Mouse (Mus musculus): ENCODE measurements around the gene Supt3.

Gene Supt3

DNA sequence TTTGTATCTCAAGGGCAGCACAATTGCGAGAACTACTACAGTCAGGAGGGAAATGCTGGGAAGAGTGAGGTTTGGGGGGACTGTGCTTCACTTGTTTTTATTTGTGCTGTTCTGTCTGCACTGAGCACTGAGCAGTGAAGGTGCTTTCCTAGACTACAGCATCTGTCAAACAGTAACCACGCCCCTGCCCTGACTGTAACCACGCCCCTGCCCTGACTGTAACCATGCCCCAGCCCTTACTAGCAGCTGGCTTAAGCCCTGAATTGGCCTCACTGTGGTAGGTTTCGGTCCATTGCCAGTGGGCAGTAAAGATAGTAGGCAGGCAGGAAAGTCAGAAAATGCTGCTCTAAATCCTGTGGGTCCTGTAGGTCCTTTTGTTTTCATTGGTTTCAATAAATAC lies 196.5 kb downstream of the Supt3 start:
- DNase-seq: peak; percentile 48

DNA sequence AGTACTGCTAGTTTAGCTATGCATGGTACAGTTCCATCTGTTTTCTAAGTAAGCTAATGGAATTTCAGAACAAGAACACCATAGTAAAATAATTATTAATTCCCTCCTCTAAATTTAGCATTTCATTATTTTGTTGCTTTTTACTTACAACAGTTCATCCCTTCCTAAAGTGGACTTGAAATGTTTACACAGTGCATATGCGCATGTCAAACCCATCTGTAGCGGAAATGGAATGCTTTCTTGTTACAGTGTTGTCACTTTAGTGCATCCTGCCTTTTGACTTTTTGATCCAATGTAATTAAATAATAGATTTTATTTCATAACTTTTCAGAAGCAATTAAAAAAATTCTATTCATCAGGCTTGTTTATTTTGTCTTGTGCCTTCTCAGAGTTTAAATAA lies 200.7 kb downstream of the Supt3 start:
- DNase-seq: no peak

DNA sequence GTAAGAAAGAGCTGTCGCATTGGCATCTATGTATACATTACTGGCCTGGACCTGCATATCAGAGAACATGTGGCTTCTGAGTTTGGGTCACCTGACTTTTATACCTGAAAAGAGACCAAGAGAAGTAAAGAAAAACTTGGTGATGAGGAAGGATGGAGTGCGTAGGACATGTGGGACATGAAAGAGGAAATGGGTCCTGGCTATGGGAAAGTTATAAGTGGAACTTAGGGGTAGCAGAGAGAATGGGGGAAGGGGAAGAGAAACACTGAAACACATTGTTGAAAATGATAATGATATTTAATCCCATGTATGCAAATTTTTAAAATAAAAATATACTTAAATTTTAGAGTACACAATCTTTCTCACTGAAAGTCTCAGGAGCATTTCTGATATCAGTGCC lies 211.0 kb downstream of the Supt3 start:
- no peak for DNase-seq

DNA sequence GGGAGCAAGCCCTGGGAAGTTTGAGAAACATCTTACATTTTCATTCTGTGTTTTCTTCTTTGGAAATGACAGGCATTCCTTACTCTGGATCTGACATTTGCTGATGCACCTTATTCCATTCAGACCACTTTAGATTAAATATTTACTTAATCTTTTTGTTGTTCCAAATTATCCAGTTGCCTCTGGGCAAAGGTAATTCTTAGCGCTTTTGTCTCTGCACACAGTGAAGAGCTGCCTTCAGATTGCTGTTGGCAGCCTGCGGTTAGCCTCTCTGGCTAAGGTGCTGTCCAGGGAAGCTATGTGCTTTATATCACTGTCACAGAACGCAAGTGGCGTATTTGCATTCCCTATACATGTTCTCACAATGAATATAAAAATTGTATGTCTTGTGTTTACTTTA lies 226.4 kb downstream of the Supt3 start:
- DNase-seq: peak; percentile 13

DNA sequence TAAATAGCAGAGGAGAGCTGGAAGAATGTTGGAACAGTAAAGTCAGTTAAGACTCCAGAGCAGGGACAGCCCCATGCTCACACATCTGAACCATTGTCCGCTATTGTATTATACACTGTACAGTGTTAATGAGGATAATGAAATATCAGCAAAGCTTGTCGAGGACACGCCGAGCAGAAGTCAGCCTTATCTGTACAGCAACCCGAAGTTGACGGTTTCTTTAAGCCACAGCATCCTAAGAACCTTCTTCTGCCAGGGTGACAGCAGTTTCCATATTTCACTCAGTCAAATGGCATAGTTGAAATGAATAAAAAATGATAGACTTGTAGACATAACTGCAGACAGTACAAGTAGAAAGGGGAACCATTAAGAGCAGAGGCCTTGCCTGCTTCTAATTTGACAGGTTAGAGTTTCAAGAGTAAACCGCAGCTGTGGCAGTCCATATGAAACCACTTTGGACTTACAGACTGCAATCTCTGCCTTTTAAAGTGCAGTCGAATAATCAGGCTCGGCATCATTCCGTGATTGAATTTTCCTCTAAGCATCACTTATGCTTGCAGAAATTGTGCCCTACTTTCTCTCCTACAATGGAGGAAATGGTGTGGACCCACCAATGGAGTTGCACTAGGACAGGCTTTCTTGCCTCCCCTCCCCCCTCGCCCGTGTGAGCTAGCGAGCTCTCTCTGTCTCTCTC lies 227.7 kb downstream of the Supt3 start:
- no peak for DNase-seq

DNA sequence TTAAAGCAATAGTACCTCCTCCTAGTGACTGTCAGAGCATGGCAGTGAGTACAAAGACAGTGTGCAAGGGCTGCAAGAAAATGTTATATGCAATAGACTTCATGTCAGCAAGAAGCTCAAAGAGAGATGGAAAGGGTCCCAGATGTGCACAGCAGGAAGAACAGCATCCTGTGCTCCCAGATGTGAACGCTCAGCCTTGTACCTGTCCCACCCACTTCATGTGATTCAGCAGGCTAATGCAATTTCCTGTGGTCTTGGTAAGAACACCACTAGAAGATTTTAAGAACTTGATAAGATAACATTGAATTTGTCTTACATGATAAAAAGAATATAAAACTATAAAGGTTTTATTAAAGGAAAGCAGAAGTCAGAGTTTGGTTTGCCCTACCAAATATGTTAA lies 230.5 kb downstream of the Supt3 start:
- DNase-seq: no peak

DNA sequence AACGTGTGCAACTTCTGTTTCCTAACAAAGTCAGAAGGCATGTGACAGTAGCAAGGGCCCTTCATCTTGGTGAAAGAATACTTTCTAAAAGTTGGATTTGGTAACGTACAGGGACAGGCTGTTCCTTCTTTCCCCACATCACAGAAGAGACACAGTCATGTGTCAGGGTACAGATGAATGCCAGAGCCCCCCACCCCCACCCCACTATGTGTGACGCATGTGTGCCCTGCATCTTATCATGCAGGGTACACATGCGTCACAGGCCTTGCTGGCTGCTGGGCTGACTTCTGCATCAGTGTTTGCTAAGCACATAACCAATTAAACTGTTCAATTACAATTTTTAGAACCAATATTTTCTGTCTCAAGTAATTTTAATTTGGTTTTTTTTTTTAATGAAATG lies 231.7 kb downstream of the Supt3 start:
- no peak for DNase-seq

DNA sequence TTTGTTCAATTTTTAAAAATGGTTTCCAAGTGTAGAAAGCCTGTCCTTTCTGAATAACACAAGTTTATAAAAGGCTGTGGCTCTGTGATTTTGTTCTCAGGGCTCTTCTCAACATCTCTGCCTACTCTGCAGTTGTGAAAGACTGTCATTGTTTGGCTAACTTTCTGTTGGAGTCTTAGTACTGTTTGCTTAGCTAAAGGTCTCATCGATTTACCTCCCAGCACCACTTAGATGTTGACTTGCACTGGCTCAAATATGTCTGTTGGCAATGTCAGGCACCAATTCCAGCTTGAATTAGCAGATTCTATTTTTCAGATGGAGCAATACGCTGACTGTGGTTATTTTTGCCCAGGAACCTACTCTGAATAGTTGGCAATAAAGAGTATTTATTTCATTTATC lies 233.5 kb downstream of the Supt3 start:
- DNase-seq: no peak

DNA sequence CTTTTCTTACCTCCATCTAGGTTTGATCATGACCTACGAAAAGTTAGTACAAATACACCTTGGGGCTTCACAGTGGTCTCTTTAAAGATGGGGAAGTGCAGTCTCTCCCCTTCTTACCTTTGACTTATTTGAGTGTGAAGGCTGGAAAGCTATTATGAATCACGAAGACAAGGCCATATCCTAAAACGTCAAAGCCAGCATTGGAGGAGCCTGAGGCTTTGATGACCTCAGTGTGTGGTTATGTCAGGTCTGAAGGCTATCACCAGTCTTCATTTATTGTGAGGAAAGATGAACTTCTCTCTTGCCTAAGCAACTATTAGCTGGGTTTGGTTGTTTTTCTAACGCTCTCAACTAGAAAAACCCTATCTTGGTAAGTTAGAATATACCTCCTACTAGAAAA lies 239.8 kb downstream of the Supt3 start:
- DNase-seq: no peak

DNA sequence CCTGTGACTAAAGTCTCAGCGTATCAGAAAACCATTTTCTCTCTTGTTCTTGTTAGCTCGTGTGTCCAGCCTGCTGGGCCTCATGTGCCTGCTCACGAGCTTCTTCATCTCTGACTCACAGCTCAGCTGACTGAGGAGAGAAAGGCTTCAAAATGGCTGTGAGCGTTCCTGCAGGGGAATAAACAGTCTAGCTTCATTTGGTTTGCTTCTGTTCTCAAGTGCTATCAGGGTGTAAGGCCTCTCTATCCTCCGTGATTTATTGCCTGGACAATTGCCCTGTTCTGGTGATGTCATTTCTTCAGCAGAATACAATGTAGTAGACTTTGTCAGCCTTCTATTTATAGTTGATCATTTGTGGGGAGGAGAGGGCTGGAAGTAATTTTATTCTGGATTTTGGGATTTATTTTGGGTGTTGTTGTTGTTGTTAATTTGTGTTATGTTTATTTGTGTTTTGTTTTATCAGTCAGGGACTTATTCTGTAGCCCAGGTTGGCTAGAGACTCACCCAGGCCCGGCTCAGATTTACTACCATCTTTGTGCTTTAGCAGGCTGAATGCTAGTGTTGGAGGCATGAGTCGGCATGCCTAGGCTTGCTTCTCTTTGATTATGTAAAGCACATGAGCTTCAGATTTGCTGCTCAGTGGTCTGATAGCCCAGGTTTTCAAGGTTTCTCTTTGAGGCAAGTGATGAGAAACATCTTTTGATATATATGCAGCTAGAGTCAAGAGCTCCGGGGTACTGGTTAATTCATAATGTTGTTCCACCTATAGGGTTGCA lies 243.4 kb downstream of the Supt3 start:
- DNase-seq: peak; percentile 31

DNA sequence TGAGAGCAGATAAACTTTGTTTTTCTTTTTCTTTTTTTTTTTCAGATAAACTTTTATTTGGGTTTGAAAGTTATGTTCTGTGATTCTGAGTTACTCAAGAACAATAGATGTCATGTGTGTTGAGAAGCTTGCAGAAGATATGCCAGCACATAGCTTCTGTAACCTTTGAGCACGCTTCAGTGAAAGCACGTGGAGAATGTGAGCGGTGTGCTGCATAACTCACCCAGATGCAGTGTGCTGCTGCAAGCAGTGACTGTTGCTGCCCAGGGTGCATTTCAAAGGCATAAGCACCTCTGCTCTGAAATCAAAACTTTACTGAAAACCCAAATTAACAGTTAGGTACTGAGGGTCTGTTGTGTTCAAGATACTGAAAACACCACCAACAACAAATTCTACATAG lies 251.5 kb downstream of the Supt3 start:
- DNase-seq: peak; percentile 55

DNA sequence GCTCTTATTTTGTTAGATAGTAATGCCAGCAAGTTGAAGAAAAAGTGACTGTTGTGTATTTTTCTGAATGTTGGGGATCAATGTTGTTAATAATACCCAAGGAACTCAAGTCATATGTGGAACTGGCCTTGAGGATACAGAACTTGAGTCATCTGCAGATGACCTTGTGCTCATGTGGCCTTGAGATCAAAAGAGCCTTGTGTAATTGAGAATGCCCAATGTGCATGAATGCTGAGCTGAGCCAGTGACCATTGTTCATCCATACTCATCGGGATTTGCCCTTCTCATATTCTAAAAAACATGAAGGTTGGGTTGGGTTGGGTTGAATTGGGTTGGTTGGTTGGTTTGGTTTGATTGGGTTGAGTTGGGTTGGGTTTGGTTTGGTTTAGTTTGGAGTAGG lies 252.2 kb downstream of the Supt3 start:
- DNase-seq: no peak

DNA sequence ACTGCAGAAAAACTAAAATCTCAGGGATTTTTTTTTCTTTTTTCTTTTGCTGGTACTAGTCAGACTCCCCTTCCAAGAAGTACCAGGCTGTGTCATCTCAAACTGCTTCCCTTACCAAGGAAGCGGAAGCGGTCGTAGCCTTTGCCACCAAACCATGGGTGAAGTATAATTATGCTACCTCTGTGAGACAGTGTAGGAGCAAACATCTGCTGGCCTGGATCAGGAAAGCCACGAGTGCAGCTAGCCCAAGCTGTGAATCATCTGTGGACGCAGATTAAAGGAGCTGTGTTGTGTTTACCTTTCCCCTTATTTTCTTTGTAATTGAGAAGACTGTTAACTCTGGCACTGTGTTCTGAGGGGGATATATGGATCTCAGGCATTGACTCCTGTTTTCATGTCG lies 255.3 kb downstream of the Supt3 start:
- DNase-seq: no peak

DNA sequence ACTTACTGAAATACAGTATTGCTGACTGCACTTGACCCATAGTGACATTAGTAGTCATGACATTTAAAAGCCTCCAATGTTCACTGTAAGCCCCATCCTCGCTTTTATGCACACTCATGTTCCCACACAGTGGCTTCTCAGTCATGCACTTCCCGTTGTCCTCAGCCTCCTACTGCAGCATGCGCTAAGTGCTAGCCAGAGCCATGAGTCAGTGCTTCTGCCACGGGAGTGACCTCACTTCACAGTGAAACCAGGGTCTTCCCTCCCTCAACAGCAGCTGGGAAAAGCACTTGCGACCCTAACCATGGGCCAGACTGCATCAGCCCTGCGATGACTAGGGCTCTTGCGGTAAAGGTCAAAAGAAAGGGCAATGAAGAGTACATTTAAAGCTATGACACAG lies 256.7 kb downstream of the Supt3 start:
- no peak for DNase-seq

DNA sequence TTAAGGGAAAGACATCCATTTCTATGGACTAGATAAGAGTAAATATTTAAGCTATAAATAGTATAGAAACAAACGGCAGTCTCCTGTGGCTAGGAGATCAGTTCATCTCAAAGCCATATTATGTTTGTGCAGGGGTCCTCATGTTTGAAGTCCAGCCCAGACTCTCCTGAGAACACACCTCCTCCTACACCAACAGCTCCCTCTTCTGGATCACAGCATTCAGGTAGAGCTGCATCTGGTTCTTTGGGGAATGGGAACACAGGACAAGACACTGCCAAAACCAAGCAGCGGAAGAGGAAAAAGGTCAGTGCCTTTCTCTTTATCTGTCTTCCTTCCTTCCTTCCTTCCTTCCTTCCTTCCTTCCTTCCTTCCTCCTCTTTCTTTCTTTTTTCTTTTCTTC lies 264.1 kb downstream of the Supt3 start:
- no peak for DNase-seq

DNA sequence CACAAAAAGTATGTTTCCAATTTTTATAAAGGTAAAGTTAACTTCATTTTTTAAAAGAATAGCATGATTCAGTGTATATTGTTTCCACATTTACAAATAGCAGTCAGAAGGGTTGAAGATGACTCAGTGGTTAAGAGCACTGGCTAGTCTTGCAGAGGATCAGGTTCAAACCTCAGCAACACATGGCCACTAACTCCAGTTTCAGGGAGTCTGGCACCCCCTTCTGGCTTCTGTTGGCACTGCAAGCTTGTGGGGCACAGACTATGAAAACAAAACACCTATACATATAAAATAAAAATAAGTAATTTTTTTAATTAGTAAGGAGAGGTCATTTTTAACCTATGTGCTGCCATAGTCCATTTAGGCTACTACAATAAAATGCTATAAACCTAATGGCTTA lies 268.9 kb downstream of the Supt3 start:
- DNase-seq: no peak

DNA sequence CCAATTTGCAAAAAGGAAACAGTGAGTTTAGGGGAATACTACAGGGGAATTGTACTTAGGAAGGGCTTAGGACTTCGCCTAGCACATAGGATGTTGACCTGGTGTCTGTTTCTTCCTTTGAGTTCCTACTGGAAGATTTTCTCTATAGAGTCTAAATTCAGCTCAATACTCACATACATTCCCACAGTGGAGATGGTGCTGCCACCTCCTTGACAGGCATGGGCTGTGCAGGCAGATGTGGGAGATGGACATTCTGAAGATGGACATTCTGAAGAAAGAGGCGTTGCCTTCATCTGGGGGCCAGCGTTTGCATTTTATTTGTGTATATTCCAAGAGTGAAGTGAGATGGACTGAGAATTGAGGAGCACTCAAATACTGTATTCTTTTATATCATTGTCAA lies 269.6 kb downstream of the Supt3 start:
- no peak for DNase-seq

DNA sequence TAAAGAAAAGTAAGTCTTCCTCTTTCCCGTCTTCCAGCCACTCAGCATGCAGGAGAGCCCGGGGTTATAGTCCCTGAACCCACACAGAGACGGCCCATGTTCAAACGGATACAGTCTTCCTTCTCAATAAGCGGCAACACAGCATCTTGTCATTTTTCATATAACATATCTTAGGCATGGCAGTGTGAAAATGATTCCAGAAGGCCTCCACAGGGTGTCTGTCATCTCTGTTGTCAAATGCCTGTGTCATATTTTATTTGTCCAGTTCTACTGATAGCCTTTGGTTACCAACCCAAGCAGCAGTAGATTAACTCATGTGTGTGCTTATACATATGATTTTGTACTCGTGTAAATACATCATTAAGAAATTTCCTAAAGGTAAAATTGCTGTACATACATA lies 270.3 kb downstream of the Supt3 start:
- DNase-seq: no peak

DNA sequence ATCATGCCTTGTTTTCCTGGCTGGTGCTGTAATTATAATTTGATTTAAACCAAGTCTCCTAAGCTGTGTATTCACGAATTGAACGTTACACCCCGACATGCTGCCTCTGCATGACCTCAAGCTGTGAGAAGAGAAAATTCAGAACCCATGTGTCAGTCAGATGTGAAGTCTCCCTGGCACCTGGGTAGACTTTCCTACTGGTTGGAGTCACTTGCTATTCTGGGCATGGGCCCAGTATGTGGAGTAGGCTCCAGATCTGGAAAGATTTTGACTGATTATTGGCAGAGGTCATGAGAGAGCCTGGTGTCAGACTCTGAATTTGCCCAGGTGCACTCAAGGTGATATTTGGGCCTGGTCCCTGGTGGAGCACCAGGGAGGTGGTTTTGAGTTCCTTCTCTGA lies 275.0 kb downstream of the Supt3 start:
- DNase-seq: no peak

DNA sequence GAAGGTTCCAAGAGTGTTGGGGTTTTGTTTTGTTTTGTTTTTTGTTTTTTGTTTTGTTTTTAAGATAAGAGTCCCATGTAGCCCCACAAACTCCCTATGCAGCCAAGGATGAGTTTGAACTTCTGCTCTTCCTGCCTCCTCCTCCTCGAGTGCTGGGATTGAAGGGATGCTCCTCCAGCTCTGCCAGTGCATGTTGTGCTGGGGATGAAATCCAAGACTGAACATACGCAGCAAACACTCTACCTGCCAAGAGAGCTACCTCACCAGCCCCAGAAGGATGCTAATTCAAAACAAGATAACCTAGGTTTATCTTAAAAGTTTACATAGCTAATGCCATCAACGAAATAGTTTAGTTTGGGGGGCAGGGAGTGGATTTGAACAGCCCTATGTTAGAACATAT lies 276.4 kb downstream of the Supt3 start:
- no peak for DNase-seq

DNA sequence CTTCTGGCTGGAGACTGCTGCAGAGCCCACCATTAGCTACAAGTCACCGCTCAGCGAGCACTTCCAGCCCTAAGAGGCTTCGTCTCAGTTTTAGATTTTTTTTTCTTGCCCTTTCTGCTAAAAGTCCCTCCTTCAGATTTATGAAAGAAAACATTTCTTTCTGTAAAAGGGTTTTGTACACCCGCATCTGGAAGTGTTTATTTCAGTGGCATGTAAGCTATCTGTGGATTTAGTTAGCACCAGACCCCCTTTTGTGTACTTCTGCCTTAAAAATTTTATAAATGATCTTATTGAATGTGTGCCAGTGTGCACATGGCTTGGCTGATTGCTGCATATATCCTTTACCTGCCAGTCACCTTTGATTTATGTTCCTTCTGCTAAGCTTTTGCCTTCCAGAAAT lies 277.6 kb downstream of the Supt3 start:
- DNase-seq: no peak

DNA sequence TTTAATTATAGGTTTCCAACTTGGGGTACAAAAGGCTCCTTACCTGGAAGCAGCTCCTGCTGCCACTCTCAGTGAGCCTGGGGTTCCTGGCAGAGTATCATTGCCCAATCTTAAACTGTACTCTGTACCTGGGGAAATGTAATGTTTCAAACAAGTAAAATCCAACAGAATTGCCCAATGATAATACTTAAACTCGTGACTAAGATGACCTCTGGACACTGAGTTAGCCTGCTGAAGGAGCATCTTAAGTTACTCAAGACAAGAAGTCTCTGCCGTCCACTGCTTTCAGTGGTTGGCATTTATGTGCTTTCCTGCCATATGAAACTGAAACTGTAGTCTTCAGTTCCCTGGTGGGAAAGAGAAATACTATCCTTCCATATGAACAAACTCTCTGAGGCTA lies 279.9 kb downstream of the Supt3 start:
- no peak for DNase-seq

DNA sequence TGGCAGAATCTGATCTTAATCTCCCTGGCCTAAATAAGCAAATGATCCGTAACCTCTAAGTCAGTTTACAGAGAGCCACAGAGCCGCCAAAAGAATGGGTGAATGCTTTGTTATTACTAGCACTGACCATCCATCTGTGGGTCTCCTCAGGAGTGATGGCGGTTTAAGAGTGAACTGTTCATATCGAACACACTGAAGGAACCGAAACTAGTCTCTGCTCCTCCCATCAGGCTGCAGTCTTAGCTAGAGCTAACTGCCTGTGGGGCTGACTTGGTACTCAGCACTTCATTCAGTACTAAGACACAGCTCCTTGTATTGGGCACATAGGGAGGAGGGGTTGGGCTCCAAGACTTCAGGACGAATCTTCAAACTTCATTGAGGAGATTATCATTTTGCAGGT lies 280.8 kb downstream of the Supt3 start:
- no peak for DNase-seq

DNA sequence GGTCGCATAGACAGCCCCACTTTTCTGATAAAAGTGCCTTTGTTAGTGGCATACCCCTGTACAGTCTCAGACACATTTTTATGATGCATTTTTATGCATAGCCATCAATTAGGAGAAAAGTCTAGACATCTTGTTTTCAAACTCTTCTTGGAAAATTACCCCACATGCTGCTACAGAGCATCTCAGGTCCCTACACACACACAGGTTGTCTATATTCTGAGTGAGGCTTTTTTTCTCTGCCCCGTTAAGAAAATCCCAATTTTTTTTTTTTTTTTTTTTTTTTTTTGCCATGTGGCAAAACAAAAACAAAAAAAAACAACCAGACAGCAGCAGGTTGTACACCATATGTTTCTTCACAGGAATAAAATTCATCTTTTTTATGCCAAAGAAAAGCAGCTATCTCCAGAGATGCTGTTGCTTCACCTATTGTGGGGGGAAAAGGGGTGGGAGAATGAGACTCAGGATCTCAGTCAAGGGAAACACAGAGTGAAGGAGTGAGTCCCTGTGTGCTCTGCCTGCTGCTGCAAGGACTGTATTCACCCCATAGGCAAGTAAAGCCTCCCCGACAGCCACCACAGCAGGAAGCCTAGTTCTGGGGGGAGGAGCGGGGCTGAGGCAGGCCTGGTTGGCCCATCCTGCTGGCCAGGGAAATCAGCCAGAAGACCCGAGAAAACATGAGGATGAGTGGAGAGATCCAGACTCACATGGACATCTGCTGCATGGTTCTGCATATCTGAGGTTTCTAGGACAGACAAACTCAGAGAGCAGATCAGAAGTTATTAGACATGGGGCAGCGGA lies 281.8 kb downstream of the Supt3 start:
- DNase-seq: no peak

Measured in kidney, postnatal 14 days (tissue).